Mouse (Mus musculus) olfactory bulb, adult 2 months (tissue): Measurements from ENCODE around the gene Sqstm1. TPM values are rescaled to one million over a fixed set of nuclear protein-coding genes. Genes with fewer than 3 reads are reported as not detected.
A peak's percentile ranks its signal among the peaks of the same experiment; 100 is the strongest.

Experiments
- H3K27ac ChIP-seq: fragments of 200-500 bp; 2 replicates; pipeline ENCODE4 v1.5.1; 2012; ENCODE audit warnings: low read depth, low read length; ENCODE audit not compliant: insufficient read depth
- H3K4me1 ChIP-seq: fragments of 200-500 bp; 2 replicates; pipeline ENCODE4 v1.6.1; 2012; ENCODE audit warnings: low read length; ENCODE audit not compliant: control insufficient read depth, insufficient read depth
- H3K4me3 ChIP-seq: fragments of 200-500 bp; 2 replicates; pipeline ENCODE4 v1.5.1; 2012; ENCODE audit warnings: mild to moderate bottlenecking, low read depth, low read length, moderate library complexity; ENCODE audit not compliant: insufficient read depth
- CTCF ChIP-seq: fragments of 200-500 bp; IDR thresholded peaks from 2 replicates; pipeline ENCODE4 v1.5.1; 2012; ENCODE audit warnings: low read depth, mild to moderate bottlenecking, low read length, moderate library complexity; ENCODE audit not compliant: insufficient read depth
- POLR2A ChIP-seq: fragments of 200-500 bp; IDR thresholded peaks from 2 replicates; pipeline ENCODE4 v1.6.1; 2012; ENCODE audit warnings: mild to moderate bottlenecking, low read depth, low read length, moderate library complexity; ENCODE audit not compliant: insufficient read depth
- WGBS: fragments of 180-500 bp; shearing (Covaris S2); methylation state at CpG from one replicate; pipeline ENCODE4 v1.1.7; 2018; 5-methylcytosine and 5-hydroxymethylcytosine counted together
- polyA plus RNA-seq: library from polyadenylated mRNA; stranded (reverse); fragments of >200 nt; gene quantifications from 2 replicates; pipeline ENCODE4 v1.2.4, GENCODE M21; 2012; ENCODE audit warnings: low replicate concordance; ENCODE audit not compliant: missing spikeins, insufficient read depth, insufficient read length

The Sqstm1 gene
- polyA plus RNA-seq, 1 experiment = not detected

GRCm38 (mm10) chr11:50243926-50244325 is 33.3 kb upstream of the Sqstm1 start:
- Histone ChIP-seq H3K4me3 (no peak overlapping the region), H3K27ac (no peak overlapping the region), H3K4me1 (no peaks in the 10 kb centered on the region)
- 70% methylated on average over 6 of the region's 6 CpGs for WGBS
- TF ChIP-seq POLR2A (no peak), CTCF (no peak)

- 87% methylated on average over 7 of the region's 7 CpGs for WGBS
- Histone ChIP-seq H3K27ac (no peak overlapping the region), H3K4me3 (no peak overlapping the region), H3K4me1 (peaks cover 10% of the 10 kb centered on the region)
- TF ChIP-seq POLR2A (no peak), CTCF (no peak)
Observed at GRCm38 (mm10) chr11:50240235-50240911, 29.7 kb upstream of the Sqstm1 start.

DNA sequence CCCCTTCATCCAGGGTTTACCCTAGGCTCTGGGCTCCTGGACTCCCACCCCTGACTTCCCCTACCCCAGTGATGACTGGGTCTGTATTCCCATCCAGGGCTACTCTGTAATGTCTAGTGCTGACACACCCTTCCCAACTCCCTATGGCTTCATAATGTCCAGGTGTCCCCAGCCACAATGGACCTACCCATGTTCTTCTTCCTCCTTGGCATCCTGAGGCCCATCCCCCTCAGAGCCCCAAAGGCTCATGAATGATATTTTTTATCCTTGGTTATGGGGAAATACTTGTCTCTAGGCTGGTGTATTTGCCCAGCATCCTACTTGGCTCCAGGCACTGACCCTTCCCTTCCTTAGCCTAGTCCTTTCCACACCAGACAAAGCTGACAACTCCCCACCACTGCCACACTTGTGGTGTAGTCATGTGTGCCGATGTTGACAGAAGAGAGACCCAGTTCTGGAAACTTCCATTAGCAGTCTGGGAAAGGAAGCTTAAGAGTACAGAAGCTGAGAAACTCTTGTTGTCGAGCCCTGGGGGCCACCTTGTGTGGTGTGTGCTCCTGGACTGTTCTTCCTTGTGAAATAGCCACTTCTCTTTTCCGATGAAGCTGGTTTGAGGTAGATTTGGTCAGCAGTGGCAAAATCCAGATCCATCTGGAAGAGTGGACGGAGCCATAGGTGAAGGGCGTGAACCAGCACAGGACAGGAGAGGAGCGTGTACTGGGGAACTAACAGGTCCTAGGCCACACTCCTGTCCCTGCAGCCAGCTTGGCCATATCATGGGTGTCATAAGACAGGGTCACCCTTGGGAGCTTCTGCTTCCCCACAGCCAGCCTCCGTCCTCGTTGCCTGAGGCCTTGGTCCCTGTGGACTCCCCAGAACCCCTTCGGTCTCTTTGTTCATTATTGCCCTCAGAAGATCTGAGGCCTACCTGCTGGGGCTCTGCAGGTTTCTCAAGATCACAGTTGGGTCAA is 28.5 kb upstream of the Sqstm1 start:
- H3K27ac ChIP-seq = no peak overlapping the region
- 94% methylated on average over 9 of the region's 9 CpGs for WGBS
- TF ChIP-seq CTCF (no peak), POLR2A (no peak)
- no peak overlapping the region for H3K4me3 ChIP-seq
- peaks cover 10% of the 10 kb centered on the region for H3K4me1 ChIP-seq

- no peak within 1 kb of the TSS for H3K27ac ChIP-seq
- TF ChIP-seq CTCF = no peak
- no peak for TF ChIP-seq POLR2A
- WGBS = 74% methylated on average over 10 of the region's 10 CpGs
- H3K4me3 ChIP-seq = no peak within 1 kb of the TSS
- peaks cover 10% of the 10 kb centered on the region for H3K4me1 ChIP-seq
Observed at GRCm38 (mm10) chr11:50238324-50238723, 27.7 kb upstream of the Sqstm1 start, which contains the start of gene Ltc4s. Ltc4s (minus strand) TSS chr11:50238616.

GRCm38 (mm10) chr11:50236937-50237835 is 26.6 kb upstream of the Sqstm1 start:
- no peak for TF ChIP-seq POLR2A
- no peak for TF ChIP-seq CTCF
- Histone ChIP-seq H3K4me1 (peaks cover 10% of the 10 kb centered on the region), H3K4me3 (peak overlapping the region; percentile 61), H3K27ac (no peak overlapping the region)
- 8% methylated on average over 66 of the region's 66 CpGs for WGBS

DNA sequence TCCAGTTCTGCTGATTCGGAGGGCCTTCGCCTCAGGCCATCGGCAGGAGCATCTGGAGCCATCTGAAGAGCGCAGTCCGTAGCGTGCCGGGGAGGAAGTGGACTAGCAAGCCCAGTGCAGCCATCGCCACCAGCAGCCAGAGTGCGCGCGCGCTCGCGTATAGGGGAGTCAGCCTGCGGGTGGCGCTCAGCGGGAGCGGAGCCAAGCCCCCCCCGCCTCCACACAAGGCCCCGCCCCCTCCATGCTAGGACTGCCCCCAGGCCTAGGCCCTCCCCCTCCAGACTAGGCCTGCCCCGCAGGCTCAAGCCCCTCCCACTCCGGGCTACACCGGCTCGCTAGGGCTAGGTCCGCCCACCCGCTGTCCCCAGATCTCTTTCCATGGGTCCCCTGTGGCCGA is 25.9 kb upstream of the Sqstm1 start:
- WGBS = 1% methylated on average over 27 of the region's 27 CpGs
- H3K27ac ChIP-seq = no peak overlapping the region
- peaks cover 10% of the 10 kb centered on the region for H3K4me1 ChIP-seq
- TF ChIP-seq CTCF (no peak), POLR2A (no peak)
- peak overlapping the region; percentile 61 for H3K4me3 ChIP-seq

GRCm38 (mm10) chr11:50234606-50235005 is 24.0 kb upstream of the Sqstm1 start:
- Histone ChIP-seq H3K4me3 (no peak overlapping the region), H3K4me1 (peaks cover 16% of the 10 kb centered on the region), H3K27ac (no peak overlapping the region)
- WGBS = 96% methylated on average over 25 of the region's 25 CpGs
- TF ChIP-seq POLR2A = no peak
- TF ChIP-seq CTCF = no peak

- WGBS = 82% methylated on average over 11 of the region's 11 CpGs
- H3K4me3 ChIP-seq = no peak overlapping the region
- TF ChIP-seq CTCF (0 out of 2 replicates have a peak, but pooled peaks have one; percentile 19), POLR2A (no peak)
- H3K4me1 ChIP-seq = peaks cover 21% of the 10 kb centered on the region
- H3K27ac ChIP-seq = no peak overlapping the region
Observed at GRCm38 (mm10) chr11:50233993-50234392, 23.4 kb upstream of the Sqstm1 start.
